Mouse (Mus musculus) heart, embryonic 16.5 days (tissue): ENCODE measurements around the gene Pip5kl1. TPM values are rescaled to one million over a fixed set of nuclear protein-coding genes. Genes with fewer than 3 reads are reported as not detected.

Experiments used
- ATAC-seq: fragments of 200-750 bp; cut with Nextera tagmentation; replicated peaks from 2 replicates; pipeline ENCODE4 v1.8.0; 2017; ENCODE audit warnings: moderate number of reproducible peaks; ENCODE audit not compliant: insufficient read depth, low FRiP score; ENCODE audit errors: extremely low read depth
- H3K27ac ChIP-seq: fragments of 300-500 bp; sonication (generic); 2 replicates; pipeline ENCODE4 v1.5.1; 2014; ENCODE audit warnings: mild to moderate bottlenecking, low read length, control low read depth, moderate library complexity
- H3K27me3 ChIP-seq: fragments of 300-500 bp; sonication (generic); 2 replicates; pipeline ENCODE4 v1.6.1; 2014; ENCODE audit warnings: low read length, mixed read lengths; ENCODE audit not compliant: control insufficient read depth, insufficient read depth
- H3K36me3 ChIP-seq: fragments of 300-500 bp; sonication (generic); 2 replicates; pipeline ENCODE4 v1.6.1; 2014; ENCODE audit not compliant: control insufficient read depth, insufficient read depth
- H3K4me1 ChIP-seq: fragments of 300-500 bp; sonication (generic); 2 replicates; pipeline ENCODE4 v1.6.1; 2014; ENCODE audit warnings: low read length, mixed read lengths; ENCODE audit not compliant: control insufficient read depth, insufficient read depth
- H3K4me2 ChIP-seq: fragments of 300-500 bp; sonication (generic); 2 replicates; pipeline ENCODE4 v1.6.1; 2014; ENCODE audit warnings: low read depth, mild to moderate bottlenecking, control low read depth, low read length
- H3K4me3 ChIP-seq: fragments of 300-500 bp; sonication (generic); 2 replicates; pipeline ENCODE4 v1.5.1; 2014; ENCODE audit warnings: mild to moderate bottlenecking, control low read depth, low read length
- H3K9ac ChIP-seq: fragments of 300-500 bp; sonication (generic); 2 replicates; pipeline ENCODE4 v1.6.1; 2014; ENCODE audit warnings: low read length, control low read depth
- H3K9me3 ChIP-seq: fragments of 300-500 bp; sonication (generic); replicated peaks from 2 replicates; pipeline ENCODE4 v1.6.1; 2016; ENCODE audit warnings: low read length; ENCODE audit not compliant: control insufficient read depth
- WGBS: fragments of 180-500 bp; shearing (Covaris S2); extraction: QIAGEN DNeasy Blood & Tissue Kit; methylation state at CpG from one replicate; pipeline ENCODE4 v1.1.7; 2014; 5-methylcytosine and 5-hydroxymethylcytosine counted together
- polyA plus RNA-seq: library from polyadenylated mRNA; unstranded; fragments of >200 nt; fragmentation: Nextera tagmentation; extraction: Ambion mirVana; gene quantifications from 2 replicates; pipeline ENCODE4 v1.2.1, GENCODE M21; 2015

Pip5kl1 gene
- polyA plus RNA-seq, 1 experiment from 2014 or later, result 0.16 TPM

DNA sequence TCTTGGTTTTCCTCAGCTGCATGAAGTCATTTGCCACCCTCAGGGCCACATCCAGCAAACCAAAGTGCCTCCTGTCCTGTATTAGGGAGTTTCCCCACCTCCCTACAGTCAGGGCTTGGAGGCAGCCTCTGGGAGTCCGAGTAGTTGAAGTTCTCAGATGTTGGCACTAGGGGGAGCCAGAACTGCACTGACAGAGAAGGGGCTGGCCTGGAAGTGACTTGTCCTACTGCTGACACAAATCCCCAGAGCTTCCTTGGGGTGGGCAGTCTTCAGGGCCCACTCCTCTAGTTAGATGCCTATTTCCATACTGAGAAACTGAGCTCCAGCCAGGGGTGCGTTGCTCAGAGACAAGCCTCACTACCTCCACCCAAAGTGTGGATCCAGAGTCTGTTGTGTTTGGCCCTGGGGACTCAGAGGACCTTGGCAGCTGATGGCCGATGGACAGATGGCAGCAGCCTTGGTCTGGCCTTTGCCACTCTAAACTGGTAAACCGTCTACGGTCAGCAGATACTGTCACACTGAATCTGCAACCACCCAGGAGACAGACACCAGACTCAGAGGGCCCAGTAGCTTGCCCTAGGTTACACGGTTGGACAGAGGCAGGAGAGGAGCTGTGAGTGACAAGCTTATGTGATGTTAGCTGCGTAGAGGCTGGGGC, 57.3 kb downstream of the Pip5kl1 start:
- Histone ChIP-seq H3K9me3 (no peaks in the 10 kb centered on the region), H3K4me1 (peaks cover 32% of the 10 kb centered on the region), H3K36me3 (peaks cover 20% of the 10 kb centered on the region), H3K4me3 (no peak overlapping the region), H3K27ac (peak overlapping the region; percentile 5; the same call in 1 of the 2 replicates), H3K27me3 (no peaks in the 10 kb centered on the region), H3K4me2 (no peak overlapping the region), H3K9ac (no peak overlapping the region)
- WGBS, result 38% methylated on average over 7 of the region's 7 CpGs
- peak; percentile 42 for ATAC-seq

Other genes with a start within 250 kb of the Pip5kl1 start
- 36.7 and 38.4 TPM in 2 replicates for gene Ciz1, start 222.5 kb upstream of the Pip5kl1 start, polyA plus RNA-seq
- 2.4 and 2.7 TPM in 2 replicates for gene Dnm1, start 221.5 kb upstream of the Pip5kl1 start, polyA plus RNA-seq
- gene 1110008P14Rik, start 192.9 kb upstream of the Pip5kl1 start, polyA plus RNA-seq, result 46.3 and 46.5 TPM in 2 replicates
- 1.9 and 2.5 TPM in 2 replicates for gene Lcn2, start 186.5 kb upstream of the Pip5kl1 start, polyA plus RNA-seq
- gene Ptges2, start 178.9 kb upstream of the Pip5kl1 start, polyA plus RNA-seq, result 44.2 and 50.7 TPM in 2 replicates
- gene Naif1, start 124.3 kb upstream of the Pip5kl1 start, polyA plus RNA-seq, result 5.1 and 5.6 TPM in 2 replicates
- gene Slc25a25, start 123.4 kb upstream of the Pip5kl1 start, polyA plus RNA-seq, result 12.2 and 12.8 TPM in 2 replicates
- 5.8 and 6.6 TPM in 2 replicates for gene Fam102a, start 39.5 kb upstream of the Pip5kl1 start, polyA plus RNA-seq
- 72.1 and 73.0 TPM in 2 replicates for gene Dpm2, start 3.9 kb upstream of the Pip5kl1 start, polyA plus RNA-seq
- not detected in 2 replicates for gene 9430097D07Rik, start 887 bp downstream of the Pip5kl1 start, polyA plus RNA-seq
- 40.6 and 40.7 TPM in 2 replicates for gene St6galnac4, start 12.3 kb downstream of the Pip5kl1 start, polyA plus RNA-seq
- 33.4 and 34.1 TPM in 2 replicates for gene St6galnac6, start 24.9 kb downstream of the Pip5kl1 start, polyA plus RNA-seq
- 470 and 488 TPM in 2 replicates for gene Ak1, start 47.0 kb downstream of the Pip5kl1 start, polyA plus RNA-seq
- 170 and 176 TPM in 2 replicates for gene Eng, start 71.8 kb downstream of the Pip5kl1 start, polyA plus RNA-seq
- 16.7 and 16.9 TPM in 2 replicates for gene Fpgs, start 129.3 kb downstream of the Pip5kl1 start, polyA plus RNA-seq
- 57.1 and 59.8 TPM in 2 replicates for gene Cdk9, start 138.3 kb downstream of the Pip5kl1 start, polyA plus RNA-seq
- gene Sh2d3c, start 146.3 kb downstream of the Pip5kl1 start, polyA plus RNA-seq, result 32.4 and 33.6 TPM in 2 replicates
- 0.17 and 0.26 TPM in 2 replicates for gene 6330409D20Rik, start 166.2 kb downstream of the Pip5kl1 start, polyA plus RNA-seq
- gene Tor2a, start 182.4 kb downstream of the Pip5kl1 start, polyA plus RNA-seq, result 38.1 and 38.9 TPM in 2 replicates
- gene Ttc16, start 200.8 kb downstream of the Pip5kl1 start, polyA plus RNA-seq, result 0.34 and 0.43 TPM in 2 replicates
- gene Ptrh1, start 201.0 kb downstream of the Pip5kl1 start, polyA plus RNA-seq, result 5.2 and 6.1 TPM in 2 replicates
- 0.53 and 0.70 TPM in 2 replicates for gene Cfap157, start 209.6 kb downstream of the Pip5kl1 start, polyA plus RNA-seq